Mouse (Mus musculus) hindbrain, postnatal 0 days (tissue): ENCODE results near the gene Ccnl2. TPM values are rescaled to one million over a fixed set of nuclear protein-coding genes. Genes with fewer than 3 reads are reported as not detected.

Experiments used
- ATAC-seq: fragments of 200-750 bp; cut with Nextera tagmentation; 2 replicates; pipeline ENCODE4 v1.8.0; 2017; ENCODE audit warnings: mild to moderate bottlenecking, moderate TSS enrichment, moderate library complexity
- DNase-seq: peaks from one replicate; pipeline ENCODE4 v3.0.0-alpha.2; 2015; ENCODE audit warnings: low spot score
- H3K27ac ChIP-seq: fragments of 300-500 bp; sonication (generic); 2 replicates; pipeline ENCODE4 v1.5.1; 2014; ENCODE audit warnings: mild to moderate bottlenecking
- H3K27me3 ChIP-seq: fragments of 300-500 bp; sonication (generic); 2 replicates; pipeline ENCODE4 v1.6.1; 2014; ENCODE audit warnings: low read length, mixed read lengths; ENCODE audit not compliant: insufficient read depth
- H3K36me3 ChIP-seq: fragments of 300-500 bp; sonication (generic); 2 replicates; pipeline ENCODE4 v1.6.1; 2014; ENCODE audit warnings: low read length, mixed read lengths; ENCODE audit not compliant: insufficient read depth
- H3K4me1 ChIP-seq: fragments of 300-500 bp; sonication (generic); 2 replicates; pipeline ENCODE4 v1.6.1; 2014; ENCODE audit warnings: antibody characterized with exemption, low read length, mixed read lengths; ENCODE audit not compliant: insufficient read depth
- H3K4me2 ChIP-seq: fragments of 300-500 bp; sonication (generic); 2 replicates; pipeline ENCODE4 v1.6.1; 2014; ENCODE audit warnings: low read depth, mild to moderate bottlenecking, low read length, moderate library complexity, mixed read lengths
- H3K4me3 ChIP-seq: fragments of 300-500 bp; sonication (generic); 2 replicates; pipeline ENCODE4 v1.5.1; 2014; ENCODE audit warnings: low read length
- H3K9ac ChIP-seq: fragments of 300-500 bp; sonication (generic); replicated peaks from 2 replicates; pipeline ENCODE4 v1.6.1; 2014; ENCODE audit warnings: mild to moderate bottlenecking, low read length, moderate library complexity, mixed read lengths
- H3K9me3 ChIP-seq: fragments of 300-500 bp; sonication (generic); 2 replicates; pipeline ENCODE4 v1.6.1; 2016; ENCODE audit warnings: low read length, mixed read lengths
- CTCF ChIP-seq: IDR thresholded peaks from 2 replicates; pipeline ENCODE4 v1.5.1; 2016; ENCODE audit warnings: antibody characterized with exemption, control low read depth, low read depth
- WGBS: fragments of 180-500 bp; shearing (Covaris S2); extraction: QIAGEN DNeasy Blood & Tissue Kit; methylation state at CpG from one replicate; pipeline ENCODE4 v1.1.7; 2014; 5-methylcytosine and 5-hydroxymethylcytosine counted together
- polyA plus RNA-seq: library from polyadenylated mRNA; unstranded; fragments of >200 nt; fragmentation: Nextera tagmentation; extraction: Ambion mirVana; gene quantifications from 2 replicates; pipeline ENCODE4 v1.2.1, GENCODE M21; 2015
- total RNA-seq: library from RNA; depleted of rRNA; stranded (reverse); fragments of >200 nt; gene quantifications from 2 replicates; pipeline ENCODE4 v1.2.3, GENCODE M21; 2014

Gene Ccnl2
- total and polyA plus RNA-seq, 2 experiments from 2014 or later = 80.2 to 82.6 TPM

DNA sequence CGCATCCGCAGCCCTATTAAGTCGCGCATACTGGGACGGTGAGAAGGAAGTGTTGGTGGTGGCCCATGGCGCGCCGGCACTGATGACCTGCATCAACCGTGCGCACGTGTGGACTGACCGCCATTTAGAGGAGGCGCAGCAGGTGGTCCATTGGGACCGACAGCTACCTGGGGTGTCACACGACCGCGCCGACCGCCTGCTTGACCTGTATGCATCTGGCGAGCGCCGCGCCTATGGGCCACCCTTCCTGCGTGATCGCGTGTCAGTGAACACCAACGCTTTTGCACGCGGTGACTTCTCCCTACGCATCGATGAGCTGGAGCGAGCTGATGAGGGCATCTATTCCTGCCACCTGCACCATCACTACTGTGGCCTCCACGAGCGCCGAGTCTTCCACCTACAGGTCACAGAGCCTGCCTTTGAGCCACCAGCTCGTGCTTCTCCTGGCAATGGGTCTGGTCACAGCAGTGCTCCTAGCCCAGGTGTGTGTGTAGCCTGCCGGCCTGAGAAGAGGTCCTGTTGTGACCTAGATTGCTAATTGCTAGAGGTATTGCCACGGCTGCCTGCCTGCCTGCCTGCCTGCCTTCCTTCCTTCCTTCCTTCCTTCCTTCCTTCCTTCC, 29.5 kb downstream of the Ccnl2 start:
- Histone ChIP-seq H3K4me2 (peak overlapping the region; percentile 57), H3K9me3 (no peaks in the 10 kb centered on the region), H3K9ac (no peak overlapping the region), H3K4me3 (peak overlapping the region; percentile 30; the same call in 1 of the 2 replicates), H3K27ac (no peak overlapping the region), H3K27me3 (peaks cover 4% of the 10 kb centered on the region; the same call in 1 of the 2 replicates), H3K36me3 (no peaks in the 10 kb centered on the region), H3K4me1 (peaks cover 5% of the 10 kb centered on the region)
- 41% methylated on average over 38 of the region's 38 CpGs for WGBS
- DNase-seq (no peak), ATAC-seq (peak; percentile 4; the same call in 1 of the 2 replicates)
- TF ChIP-seq CTCF = no peak

GRCm38 (mm10) chr4:155843231-155843630, 30.9 kb downstream of the Ccnl2 start:
- ATAC-seq = no peak

DNA sequence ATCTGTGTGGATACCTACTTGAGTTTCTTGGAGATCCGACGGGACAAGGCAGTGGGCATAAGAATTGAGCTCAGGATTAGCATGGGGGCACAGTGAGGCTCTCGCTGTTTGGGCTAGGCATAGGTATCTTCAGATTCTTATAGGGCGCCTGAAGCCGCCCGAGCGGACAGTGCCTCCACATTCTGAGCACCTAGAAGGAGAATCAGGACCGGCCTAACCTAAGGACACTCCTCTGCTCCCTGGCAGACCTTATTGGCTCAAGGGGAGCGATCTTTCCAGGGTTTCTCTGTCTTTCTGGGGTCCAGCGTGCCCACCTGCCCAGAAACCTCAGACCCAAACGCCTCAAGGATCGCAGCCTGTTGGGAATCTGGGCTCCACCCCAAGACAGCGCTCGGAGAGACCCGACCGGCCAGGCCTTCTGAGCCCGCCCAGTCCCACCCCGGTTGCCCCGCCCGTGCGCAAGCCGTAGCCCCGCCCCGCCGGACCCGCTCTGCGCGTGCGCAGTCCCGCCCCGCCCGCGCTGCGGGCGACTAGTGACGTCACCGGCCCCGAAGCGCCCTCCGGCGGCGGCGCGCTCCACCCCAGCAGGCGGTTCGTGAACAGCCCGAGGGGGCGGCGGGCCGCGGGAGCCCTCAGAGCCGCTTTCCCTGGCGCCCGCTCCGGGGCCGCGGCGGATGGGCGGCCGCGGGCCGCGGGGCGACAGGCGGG, 34.7 kb downstream of the Ccnl2 start, which contains the start of gene Dvl1:
TSS of gene Dvl1 (plus strand) at position 532 of the 708 bp plus-strand sequence.
- Histone ChIP-seq H3K36me3 (no peaks in the 10 kb centered on the region), H3K27me3 (no peaks in the 10 kb centered on the region), H3K27ac (peak within 1 kb of the TSS; percentile 83), H3K4me1 (peaks cover 35% of the 10 kb centered on the region), H3K4me2 (peak within 1 kb of the TSS; percentile 68), H3K9ac (peak within 1 kb of the TSS; percentile 87), H3K9me3 (no peaks in the 10 kb centered on the region), H3K4me3 (peak within 1 kb of the TSS; percentile 90)
- 3% methylated on average over 55 of the region's 65 CpGs for WGBS
- peak; percentile 90 for ATAC-seq
- DNase-seq = peak; percentile 94
- TF ChIP-seq CTCF = no peak

More at GRCm38 (mm10) chr4:155843231-155843630, 30.9 kb downstream of the Ccnl2 start:
- no peak for TF ChIP-seq CTCF
- H3K4me3 ChIP-seq = no peak overlapping the region
- no peak overlapping the region for H3K27ac ChIP-seq
- H3K36me3 ChIP-seq = no peaks in the 10 kb centered on the region
- DNase-seq = no peak
- H3K27me3 ChIP-seq = peaks cover 4% of the 10 kb centered on the region; the same call in 1 of the 2 replicates
- 86% methylated on average over 5 of the region's 5 CpGs for WGBS
- no peak overlapping the region for H3K4me2 ChIP-seq
- no peak overlapping the region for H3K9ac ChIP-seq
- no peaks in the 10 kb centered on the region for H3K9me3 ChIP-seq
- peaks cover 10% of the 10 kb centered on the region for H3K4me1 ChIP-seq

DNA sequence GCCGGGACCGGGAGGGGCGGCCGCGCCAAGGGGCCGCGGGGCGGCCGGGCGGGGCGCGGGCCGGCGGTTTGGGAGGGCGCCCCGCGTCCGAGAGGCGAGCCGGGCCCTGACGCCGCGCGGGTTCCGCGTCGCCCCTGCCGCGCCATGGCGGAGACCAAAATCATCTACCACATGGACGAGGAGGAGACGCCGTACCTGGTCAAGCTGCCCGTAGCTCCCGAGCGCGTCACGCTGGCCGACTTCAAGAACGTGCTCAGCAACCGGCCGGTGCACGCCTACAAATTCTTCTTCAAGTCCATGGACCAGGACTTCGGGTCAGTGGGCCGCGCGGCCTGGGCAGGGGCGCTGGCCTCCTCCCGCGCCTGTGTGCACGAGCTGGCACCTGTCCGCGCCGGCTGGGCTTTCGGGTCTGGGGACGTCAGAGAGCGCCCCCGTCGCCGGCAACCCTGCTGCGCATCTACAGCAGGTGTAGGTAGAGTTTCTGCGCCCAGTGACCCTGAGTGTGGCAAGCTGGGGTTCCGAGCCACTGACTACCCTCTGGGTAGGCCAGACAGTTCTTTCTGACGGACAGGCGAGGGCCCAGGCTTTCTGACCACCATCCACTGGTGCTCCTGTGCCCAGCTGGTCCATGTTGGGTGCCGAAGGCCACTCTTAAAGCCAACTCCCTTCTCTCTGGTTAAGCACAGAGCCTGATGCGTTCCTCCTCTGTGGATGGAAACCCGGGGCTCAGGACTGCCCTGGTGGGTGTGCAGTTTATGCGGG, 35.5 kb downstream of the Ccnl2 start:
- H3K27me3 ChIP-seq = no peaks in the 10 kb centered on the region
- ATAC-seq (peak; percentile 50), DNase-seq (peak; percentile 59)
- 1% methylated on average over 52 of the region's 69 CpGs for WGBS
- H3K27ac ChIP-seq = peak overlapping the region; percentile 83
- peak overlapping the region; percentile 90 for H3K4me3 ChIP-seq
- 0 out of 2 replicates have a peak, but pooled peaks have one; percentile 16 for TF ChIP-seq CTCF
- H3K9me3 ChIP-seq = no peaks in the 10 kb centered on the region
- peak overlapping the region; percentile 68 for H3K4me2 ChIP-seq
- peaks cover 35% of the 10 kb centered on the region for H3K4me1 ChIP-seq
- peak overlapping the region; percentile 87 for H3K9ac ChIP-seq
- H3K36me3 ChIP-seq = no peaks in the 10 kb centered on the region

- Histone ChIP-seq H3K36me3 (no peaks in the 10 kb centered on the region), H3K27me3 (no peaks in the 10 kb centered on the region), H3K9me3 (no peaks in the 10 kb centered on the region), H3K4me2 (peak overlapping the region; percentile 68), H3K27ac (no peak overlapping the region), H3K4me1 (peaks cover 35% of the 10 kb centered on the region), H3K9ac (peak overlapping the region; percentile 87), H3K4me3 (peak overlapping the region; percentile 90)
- TF ChIP-seq CTCF = no peak
- ATAC-seq (no peak), DNase-seq (no peak)
- WGBS = 54% methylated on average over 7 of the region's 7 CpGs
These were observed 36.3 kb downstream of the Ccnl2 start for GRCm38 (mm10) chr4:155848434-155849095.

GRCm38 (mm10) chr4:155849391-155849790, 37.1 kb downstream of the Ccnl2 start:
- Histone ChIP-seq H3K4me1 (peaks cover 35% of the 10 kb centered on the region), H3K4me2 (peak overlapping the region; percentile 68), H3K4me3 (no peak overlapping the region), H3K27me3 (no peaks in the 10 kb centered on the region), H3K9me3 (no peaks in the 10 kb centered on the region), H3K27ac (no peak overlapping the region), H3K9ac (no peak overlapping the region), H3K36me3 (0 out of 2 replicates have a peak, but pooled peaks cover 4% of the 10 kb centered on the region)
- no peak for ATAC-seq
- 89% methylated on average over 2 of the region's 2 CpGs for WGBS
- TF ChIP-seq CTCF = no peak
- no peak for DNase-seq
